Mouse (Mus musculus) kidney, adult 8-10 months (tissue): Measurements from ENCODE around the gene Isg20l2.

Experiments used
- DNase-seq, 2 experiments: peaks; one replicate each; pipeline ENCODE4 v3.0.0; 2022

The Isg20l2 gene

GRCm38 (mm10) chr3:87948378-87949265, 18.5 kb downstream of the Isg20l2 start, which contains the start of gene Crabp2:
Crabp2 (plus strand) TSS chr3:87948666.
- no peak for DNase-seq

GRCm38 (mm10) chr3:87949266-87949954, 19.3 kb downstream of the Isg20l2 start:
- DNase-seq: no peak

GRCm38 (mm10) chr3:87949955-87950515, 19.9 kb downstream of the Isg20l2 start:
- no peak for DNase-seq

GRCm38 (mm10) chr3:87951946-87952345, 21.8 kb downstream of the Isg20l2 start:
- DNase-seq: no peak

- DNase-seq: no peak
Observed at GRCm38 (mm10) chr3:87952440-87952839, 22.3 kb downstream of the Isg20l2 start.

GRCm38 (mm10) chr3:87958056-87958455, 27.9 kb downstream of the Isg20l2 start:
- DNase-seq: no peak

GRCm38 (mm10) chr3:87958476-87958875, 28.4 kb downstream of the Isg20l2 start:
- DNase-seq: no peak

GRCm38 (mm10) chr3:87958967-87959366, 28.9 kb downstream of the Isg20l2 start:
- no peak for DNase-seq

GRCm38 (mm10) chr3:87959371-87959770, 29.3 kb downstream of the Isg20l2 start:
- no peak for DNase-seq

GRCm38 (mm10) chr3:87960191-87960585, 30.1 kb downstream of the Isg20l2 start:
- no peak for DNase-seq

GRCm38 (mm10) chr3:87960586-87961191, 30.6 kb downstream of the Isg20l2 start:
- peak; percentile 83 to 87 for DNase-seq

- DNase-seq: peak; percentile 37 to 67
Observed at GRCm38 (mm10) chr3:87970184-87970938, 40.2 kb downstream of the Isg20l2 start.

GRCm38 (mm10) chr3:87970939-87971488, 40.9 kb downstream of the Isg20l2 start, which contains the start of gene Nes:
Nes (plus strand) TSS chr3:87971078.
- peak; percentile 41 to 63 for DNase-seq

- no peak for DNase-seq
Observed at GRCm38 (mm10) chr3:87971489-87972202, 41.5 kb downstream of the Isg20l2 start.

- no peak for DNase-seq
Observed at GRCm38 (mm10) chr3:87972203-87972664, 42.1 kb downstream of the Isg20l2 start.

GRCm38 (mm10) chr3:87972776-87973175, 42.7 kb downstream of the Isg20l2 start:
- DNase-seq: no peak

- no peak for DNase-seq
Observed at GRCm38 (mm10) chr3:87973593-87974380, 43.7 kb downstream of the Isg20l2 start.

GRCm38 (mm10) chr3:87974381-87974987, 44.4 kb downstream of the Isg20l2 start:
- no peak for DNase-seq

- no peak for DNase-seq
Observed at GRCm38 (mm10) chr3:87979493-87979892, 49.4 kb downstream of the Isg20l2 start.

- DNase-seq: no peak
Observed at GRCm38 (mm10) chr3:87980085-87980484, 50.0 kb downstream of the Isg20l2 start.
